Mouse (Mus musculus) cerebellum, postnatal 4 days (tissue): ENCODE measurements around the gene Cd83.

ENCODE experiments used
- DNase-seq, 2 experiments: peaks; one replicate each; pipeline ENCODE4 v3.0.0; 2022; ENCODE audit warnings: low spot score in 2 of 2, mixed read lengths in 1 of 2

Cd83 gene

DNA sequence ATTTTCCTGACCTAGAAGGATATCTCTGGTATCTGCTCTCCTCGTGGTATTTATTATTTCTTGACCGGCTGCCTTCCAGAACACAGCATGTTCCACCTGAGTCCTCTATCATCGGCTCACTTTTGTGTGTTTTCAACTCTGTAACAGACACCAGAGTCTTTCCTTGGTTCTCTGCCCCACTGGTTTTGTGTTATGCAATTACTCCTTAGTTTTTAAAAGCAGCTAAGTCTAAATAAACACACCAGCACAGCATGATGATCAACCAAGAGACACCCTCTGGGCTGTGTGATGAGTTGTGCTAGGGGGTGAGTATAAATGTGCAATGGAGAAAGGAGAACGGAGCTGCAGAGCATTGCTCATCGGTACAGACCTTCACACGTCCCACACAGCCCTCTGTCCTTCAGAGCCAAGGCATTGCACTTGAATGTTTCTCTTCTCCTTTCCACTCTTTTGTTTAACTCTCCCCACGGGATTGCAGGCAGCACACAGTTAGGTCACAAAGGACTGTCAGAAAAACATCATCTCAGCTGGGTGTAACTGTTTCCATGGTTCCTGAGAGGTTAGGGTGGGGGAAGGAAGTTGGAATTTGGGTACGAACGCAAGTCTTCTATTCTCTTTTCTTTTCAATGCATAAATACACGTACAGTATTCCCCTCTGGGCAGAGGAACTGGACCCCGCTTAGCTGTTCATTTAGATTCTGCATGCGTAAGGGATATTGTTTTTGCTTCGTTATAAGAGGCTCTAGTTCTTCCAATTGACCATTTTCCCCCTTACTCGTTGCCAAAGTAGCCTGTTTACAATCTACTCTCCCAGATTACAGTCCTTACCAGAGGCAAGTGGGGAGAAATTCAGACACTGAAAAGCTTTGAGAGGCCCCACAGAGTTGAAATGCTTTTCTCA lies 22.0 kb downstream of the Cd83 start:
- DNase-seq, result no peak

DNA sequence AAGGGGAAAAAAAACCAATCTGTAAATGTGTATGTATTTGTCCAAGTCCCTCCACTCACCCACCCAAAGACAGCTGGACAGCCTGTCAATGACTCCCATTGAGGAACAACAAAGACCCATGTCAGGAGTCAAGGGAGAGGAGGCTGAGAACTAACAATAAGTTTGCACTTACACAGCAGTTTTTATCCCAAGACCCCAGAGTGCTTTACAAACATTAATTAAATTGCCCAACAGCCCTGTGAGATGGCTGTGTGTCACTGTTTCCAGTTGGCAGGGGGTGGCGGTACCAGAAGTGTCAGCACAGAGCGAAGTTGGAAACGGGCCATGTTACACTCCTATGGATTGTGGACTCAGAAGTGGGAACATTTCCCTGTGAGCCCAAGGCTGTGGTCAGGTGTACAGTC lies 22.7 kb downstream of the Cd83 start:
- no peak for DNase-seq

DNA sequence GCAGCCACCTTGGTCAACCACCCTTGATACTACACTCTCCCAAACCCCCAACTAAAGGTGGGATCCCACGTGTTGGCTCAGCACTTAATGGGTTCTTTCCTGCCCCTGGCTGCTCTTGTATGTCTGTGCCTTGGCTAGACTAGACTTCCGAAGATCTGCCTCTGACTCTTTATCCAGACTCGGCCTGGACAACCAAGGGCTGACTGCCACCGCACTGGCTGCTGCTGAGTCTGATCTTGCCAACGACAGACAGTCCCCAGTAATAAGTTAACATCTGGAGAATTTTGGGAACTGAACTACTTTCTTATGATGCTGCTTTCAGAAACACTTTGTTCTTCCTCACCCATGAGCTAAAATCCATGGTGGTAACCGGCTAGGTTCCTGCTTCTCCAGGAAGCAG lies 26.0 kb downstream of the Cd83 start:
- DNase-seq, result no peak

DNA sequence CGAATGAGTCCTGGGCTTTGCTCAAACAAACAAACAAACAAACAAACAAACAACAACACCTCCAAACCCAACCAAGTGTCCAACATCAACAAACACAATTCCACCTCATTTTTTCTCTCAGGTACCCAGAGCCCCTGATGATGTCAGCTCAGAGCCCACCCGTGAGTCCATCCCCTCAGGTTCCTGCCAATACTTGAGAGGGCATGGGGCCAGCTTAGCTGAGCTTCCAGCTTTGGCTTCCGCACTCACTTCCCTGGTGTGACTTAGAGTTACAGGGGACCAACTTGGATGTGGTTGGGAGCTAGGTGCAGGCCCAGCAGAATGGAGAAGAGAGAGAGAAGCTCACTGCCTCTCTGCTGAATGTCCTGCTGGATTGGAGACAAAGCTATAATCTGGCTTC lies 27.3 kb downstream of the Cd83 start:
- DNase-seq, result no peak

DNA sequence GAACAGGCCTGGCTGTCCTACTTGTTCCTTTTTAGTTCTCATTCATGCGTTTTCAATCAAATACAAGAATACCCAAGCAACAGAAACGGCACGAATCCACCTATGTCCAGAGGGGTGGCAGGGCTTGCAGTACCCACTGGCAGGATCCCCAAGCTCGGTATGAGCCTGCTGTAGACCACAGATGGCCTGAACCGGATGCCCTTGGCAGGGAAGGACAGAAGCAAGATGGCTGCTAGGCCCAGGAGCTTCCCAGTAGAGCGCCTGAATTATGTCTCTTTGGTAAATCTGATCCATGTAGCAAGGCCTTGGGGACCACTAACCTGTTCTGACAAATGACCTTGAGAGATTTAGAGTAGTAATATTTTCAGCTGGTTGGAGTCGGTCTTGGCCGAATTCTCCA lies 28.9 kb downstream of the Cd83 start:
- no peak for DNase-seq

DNA sequence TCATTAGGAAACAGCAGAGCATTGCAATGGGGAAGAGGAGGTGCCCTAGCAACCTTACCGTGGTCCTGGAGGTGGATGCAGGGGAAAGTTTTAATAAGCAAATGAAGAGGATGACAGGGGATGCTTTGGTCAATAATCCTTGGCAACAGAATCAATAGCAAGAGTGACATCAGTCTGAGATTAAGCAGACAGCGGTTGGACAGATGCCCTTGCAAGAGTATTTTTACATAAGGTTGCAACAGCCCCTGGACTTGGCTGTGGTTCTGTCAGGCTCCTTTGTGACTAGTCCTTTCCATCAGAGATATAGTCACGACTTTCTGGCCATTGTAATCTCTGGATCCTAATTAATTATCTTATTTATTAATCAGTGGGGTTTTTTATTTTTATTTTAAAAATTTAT lies 32.9 kb downstream of the Cd83 start:
- DNase-seq, result no peak

DNA sequence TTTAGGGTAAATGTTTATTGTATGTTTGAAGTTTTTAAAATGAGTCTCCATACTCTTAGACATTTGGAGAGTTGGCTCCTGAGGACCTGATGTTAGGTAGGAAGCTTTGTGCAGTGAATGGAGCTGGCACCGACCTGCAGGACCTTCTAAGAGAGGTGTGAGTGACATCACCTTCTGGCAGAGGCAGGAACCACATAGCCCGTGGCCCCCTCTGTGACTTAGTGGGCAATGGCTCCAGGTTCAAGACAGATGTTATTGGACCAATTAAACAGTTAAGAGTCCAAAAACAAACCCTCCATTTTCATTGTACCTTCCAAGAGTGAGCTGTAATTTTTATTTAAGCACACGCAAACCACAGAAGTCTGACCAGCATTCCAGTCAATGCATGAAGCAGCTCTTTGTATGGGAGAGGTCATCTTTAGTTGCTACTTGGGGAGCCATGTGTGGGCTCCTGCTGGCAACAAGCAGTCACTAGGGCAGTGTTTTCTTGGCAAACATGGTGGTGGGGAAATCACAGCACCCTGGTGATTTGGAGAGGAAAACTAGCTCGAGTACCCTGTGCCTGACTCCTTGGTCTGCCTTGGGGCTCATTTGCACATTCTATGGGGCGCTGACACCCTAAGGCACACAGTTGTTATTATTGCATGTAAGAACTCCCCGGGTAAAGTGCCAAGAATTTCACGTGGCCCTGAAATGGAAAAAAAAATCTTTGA lies 33.9 kb downstream of the Cd83 start:
- DNase-seq, result no peak

DNA sequence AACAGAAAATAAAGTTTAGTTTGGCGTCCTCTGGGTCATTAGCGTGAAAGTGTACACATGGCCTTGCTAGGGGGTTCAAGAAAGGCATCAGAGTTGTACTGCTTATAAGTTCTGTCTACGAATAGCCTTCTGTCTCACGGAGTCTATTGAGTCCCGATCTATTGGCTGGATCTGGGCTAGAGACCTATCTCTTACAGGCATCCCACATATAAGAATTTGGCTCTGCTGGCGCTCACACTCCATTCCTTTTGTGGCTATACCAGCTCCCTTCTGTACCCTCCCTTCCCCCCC lies 34.4 kb downstream of the Cd83 start:
- no peak for DNase-seq

DNA sequence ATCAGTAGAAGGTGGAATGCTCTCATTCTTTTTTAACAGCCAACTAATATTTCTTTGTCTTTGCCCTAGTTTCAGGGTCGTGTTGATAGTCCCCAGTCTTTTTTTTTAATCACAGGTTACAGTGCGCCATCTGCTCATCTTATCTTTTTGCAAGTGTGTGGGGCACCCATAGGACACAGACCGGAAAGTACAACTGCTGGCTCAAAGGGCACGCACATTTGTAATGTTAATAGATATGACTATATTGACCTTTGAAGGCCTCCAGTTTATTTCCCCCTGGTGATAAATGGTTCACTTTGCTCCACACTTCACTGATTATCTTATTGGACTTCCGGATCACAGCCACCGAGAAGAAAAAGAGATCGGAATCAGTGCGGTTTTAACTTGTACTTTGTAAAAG lies 35.5 kb downstream of the Cd83 start:
- no peak for DNase-seq

DNA sequence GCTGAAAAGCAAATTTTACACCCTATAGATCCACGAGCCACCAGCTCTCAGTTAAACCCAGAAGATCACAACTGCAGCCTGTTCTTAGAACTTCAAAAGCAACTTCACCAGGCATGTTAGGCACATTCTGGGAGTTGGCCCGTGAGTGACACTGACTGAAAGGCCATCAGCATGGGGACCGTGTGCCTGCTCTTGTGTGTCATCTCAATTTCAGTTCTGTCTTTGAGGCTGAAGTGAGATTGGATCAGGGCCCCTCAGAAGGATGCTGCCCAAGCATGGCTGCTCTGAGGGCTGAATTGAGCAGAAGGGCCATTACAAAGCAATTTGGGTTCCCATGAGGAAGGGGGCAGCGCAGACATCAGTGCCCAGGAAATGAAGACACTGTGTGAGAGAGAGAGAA lies 37.7 kb downstream of the Cd83 start:
- DNase-seq, result no peak

DNA sequence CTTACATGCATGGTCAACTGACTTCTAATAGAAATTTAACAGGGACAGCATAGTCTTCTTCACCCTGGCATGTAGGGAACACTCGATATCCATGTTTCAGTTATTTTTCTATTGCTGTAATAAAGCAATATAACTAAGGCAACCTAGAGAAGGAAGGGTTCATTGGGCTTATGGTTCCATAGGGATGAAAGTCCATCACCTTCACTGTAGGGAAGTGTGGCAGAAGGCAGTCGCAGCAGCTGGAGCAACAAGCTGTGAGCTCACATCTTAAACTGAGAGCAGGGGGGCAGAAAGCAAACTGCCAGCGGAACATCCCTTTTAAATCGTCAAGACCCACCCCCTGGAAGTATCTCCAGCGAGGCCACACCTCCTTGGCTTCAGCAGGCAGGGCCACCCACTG lies 44.1 kb downstream of the Cd83 start:
- no peak for DNase-seq

DNA sequence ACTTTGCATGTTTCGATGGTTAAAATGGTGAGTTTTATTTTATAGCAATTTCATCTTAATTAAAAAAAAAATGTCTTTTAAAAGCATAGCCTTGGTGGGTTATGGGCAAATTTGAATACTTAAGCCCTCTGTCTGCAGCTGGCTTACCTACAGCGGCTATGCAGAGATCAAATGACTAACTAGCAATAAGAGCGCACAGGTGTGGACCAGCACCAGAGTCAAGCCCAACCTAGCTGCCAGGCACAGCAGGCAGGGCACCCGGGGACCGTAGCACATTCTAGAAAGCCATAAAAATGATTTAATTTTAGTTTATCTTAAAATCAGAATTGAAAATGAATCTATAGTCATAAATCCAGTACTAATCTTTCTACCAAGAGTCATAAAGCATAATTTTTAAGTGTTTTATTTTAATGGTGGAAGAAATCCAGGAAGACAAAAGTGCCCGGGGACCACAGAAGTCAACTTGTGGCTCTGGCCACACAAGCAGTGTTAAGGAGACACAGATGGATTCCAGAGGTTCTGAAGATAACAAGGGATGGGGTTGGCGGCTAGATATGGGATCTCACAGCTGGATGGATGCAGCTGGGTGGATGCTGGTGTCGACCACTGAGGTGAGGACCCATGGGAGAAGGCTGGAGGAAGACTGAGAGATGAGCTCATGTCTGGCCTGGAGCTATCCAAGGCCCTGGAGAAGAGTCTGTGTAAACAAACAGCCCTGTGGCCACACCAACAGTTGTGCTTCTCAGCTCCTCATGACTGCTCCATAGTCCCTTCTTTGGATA lies 46.5 kb downstream of the Cd83 start:
- DNase-seq, result no peak

DNA sequence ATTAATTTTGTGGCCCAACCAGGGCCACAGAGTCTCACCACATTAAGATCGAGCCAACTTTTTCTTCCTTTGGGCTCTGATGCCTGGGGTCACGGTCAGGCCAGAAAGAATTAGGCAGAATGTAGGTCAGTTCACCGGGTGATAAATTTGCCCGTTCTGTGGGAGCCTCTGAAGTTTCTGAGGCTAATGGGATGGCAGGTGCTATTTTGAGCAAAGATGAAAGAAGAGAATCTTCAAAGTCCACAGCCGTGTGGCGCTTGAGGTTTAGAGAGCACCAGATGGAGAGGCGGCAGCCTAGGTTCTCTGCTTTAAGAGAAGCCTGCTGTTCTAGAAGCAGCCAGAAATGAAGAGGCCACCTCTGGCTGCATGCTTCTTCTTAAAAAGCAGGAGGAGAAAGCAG lies 48.2 kb downstream of the Cd83 start:
- no peak for DNase-seq

DNA sequence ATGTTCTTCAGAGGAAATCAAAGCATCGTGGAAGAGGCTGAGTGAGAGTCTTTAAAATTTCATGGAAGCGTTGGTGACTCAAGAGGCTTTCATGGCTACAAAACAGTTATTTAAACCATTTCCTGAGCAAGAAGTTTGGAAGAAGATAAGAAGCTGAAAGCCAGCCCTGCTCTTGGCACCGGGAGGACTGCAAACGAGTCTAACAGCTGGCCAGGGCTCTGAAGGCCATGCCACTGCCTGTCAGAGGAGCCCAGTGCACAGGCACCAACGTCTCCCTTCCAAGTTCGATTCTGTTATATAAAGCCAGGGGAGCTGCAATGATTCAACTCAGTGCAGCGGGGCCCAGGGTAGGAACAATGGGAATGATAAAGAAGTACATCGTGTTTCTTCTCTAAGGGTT lies 51.8 kb downstream of the Cd83 start:
- no peak for DNase-seq

DNA sequence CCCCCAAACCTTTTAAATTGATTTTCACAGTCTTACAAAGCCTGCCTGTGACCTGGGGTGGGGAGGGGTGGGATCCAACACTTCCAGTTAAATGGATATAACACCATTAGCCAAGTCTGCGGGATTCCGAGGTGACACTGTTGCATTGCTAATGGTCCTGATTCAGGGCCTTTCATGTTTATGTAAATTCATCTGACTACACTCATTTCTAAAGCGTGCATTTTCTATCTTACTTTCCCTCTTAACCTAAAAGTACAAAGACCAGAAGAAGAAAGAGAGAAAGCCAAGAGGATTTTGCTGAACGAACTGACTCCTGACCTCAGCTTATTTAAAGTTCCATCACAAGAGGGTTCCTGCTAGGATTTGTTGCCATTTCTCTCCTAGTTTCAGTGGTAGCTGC lies 53.2 kb downstream of the Cd83 start:
- no peak for DNase-seq

DNA sequence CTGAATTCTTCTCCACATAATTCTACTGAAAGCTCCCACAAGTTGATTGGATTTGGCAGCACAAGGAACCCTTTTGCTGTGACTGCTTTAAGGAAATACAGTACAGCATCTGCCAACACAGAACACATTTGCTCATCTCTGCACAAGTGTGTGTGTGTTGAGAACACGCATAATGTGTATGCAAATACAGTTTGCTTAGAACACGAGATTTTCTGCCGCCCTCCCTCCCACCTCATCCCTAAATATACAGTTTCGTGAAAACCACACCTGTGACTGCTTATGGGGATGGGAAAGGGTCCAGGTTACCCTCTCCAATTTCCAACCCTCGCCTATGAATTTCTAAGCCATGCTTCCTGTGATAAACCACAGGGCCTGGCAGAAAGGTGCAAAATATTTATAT lies 60.6 kb downstream of the Cd83 start:
- DNase-seq, result no peak

DNA sequence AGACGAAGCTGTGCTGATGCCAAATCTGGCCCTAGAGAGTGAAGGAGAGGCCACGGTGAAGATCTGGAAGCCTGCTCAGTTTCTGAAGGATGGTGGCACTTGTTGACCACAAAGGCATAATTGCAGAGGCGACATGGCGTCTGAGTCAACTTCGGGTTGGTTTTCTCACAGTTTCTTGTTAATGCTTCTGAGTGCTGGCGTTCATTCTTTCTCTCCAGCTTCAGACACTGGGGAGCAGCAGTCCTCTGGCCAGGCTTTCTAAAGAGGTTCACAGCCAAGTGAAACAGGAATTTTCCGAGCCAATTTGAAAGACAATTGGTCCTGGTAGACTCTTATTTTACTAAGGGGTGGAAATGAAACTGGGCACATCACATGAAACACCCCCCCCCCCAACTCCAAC lies 62.6 kb downstream of the Cd83 start:
- DNase-seq, result no peak

DNA sequence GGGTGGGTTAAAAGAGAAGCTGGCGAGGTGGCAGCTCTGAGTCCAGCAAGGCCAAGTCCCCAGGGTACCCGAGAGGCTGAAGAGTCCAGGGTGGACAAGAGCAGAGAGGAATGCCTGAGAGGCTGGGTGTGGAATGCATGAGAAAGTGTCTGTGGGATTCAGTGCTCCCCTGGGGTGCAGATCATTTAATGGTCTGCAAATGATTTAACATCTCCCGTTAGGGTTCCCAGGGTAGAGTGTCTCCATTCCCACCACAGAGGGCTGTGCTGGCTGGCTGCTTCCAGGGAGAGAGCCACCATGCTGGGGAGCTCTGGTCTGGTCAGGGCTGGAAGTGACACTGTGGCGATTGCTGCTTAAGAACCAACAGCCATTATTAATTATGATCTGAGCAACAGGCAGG lies 65.2 kb downstream of the Cd83 start:
- no peak for DNase-seq

DNA sequence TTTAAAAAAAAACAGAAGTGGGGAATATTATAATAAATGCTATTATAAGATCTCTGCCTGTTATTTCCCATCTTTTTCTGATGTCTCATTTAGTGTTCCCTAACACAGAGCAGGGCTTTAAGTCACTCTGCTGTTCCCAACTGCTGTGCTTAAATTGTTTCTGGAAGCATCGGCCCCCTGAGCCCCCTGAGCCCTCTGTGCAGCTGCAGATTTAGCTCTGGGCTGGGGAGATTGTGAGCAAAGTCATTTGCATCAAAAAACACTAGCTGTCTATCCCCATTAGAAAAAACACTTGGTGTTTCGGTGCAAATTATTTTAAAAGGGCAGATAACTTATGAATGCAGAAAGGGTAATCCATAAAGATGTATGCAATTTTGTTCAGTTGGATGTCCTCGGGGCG lies 66.5 kb downstream of the Cd83 start:
- DNase-seq, result no peak
